Mouse (Mus musculus): ENCODE data around the gene Dpf2.

GRCm38 (mm10) chr19:5935266-5935665, 22.5 kb upstream of the Dpf2 start:
- TF ChIP-seq POLR2A (IDR thresholded peaks at IDR 0.05; ENCODE audit: low read depth, low read length), result no peak
- TF ChIP-seq CTCF (conservative IDR thresholded peaks at IDR 0.05; ENCODE audit: insufficient read depth, insufficient read length, low read depth, low read length), result no peak
